ENCODE assay signal across 9 mouse cellular contexts in genomic region chr3:32188521-32188920, GRCm38 (mm10).
A peak's percentile ranks its signal among the peaks of the same experiment; 100 is the strongest.
DNase-seq lines count a peak whose midpoint lies in the region; TF ChIP-seq lines count a peak whose summit lies in the region.
"Had no signal": no experiment of that assay in that cellular context is flagged by ENCODE, and none has a peak within 500 bp of the region (broad histone marks: within the 10 kb centered on the region; RNA-seq: fewer than 3 reads in every experiment).

No protein-coding gene starts in this region.

- WGBS in olfactory bulb, adult 2 months = 36% methylated on average over 5 of the region's 5 CpGs

- H3K4me1 ChIP-seq in olfactory bulb, adult 2 months (ENCODE audit: control insufficient read depth, insufficient read depth, low read length) = no peaks in the 10 kb centered on the region

- no peak overlapping the region for H3K4me3 ChIP-seq in olfactory bulb, adult 2 months (ENCODE audit: insufficient read depth, low read depth, low read length)
- H3K4me3 ChIP-seq: neural tube, embryonic 13.5 days had no signal

- TF ChIP-seq CTCF in olfactory bulb, adult 2 months (IDR thresholded peaks at IDR 0.05; ENCODE audit: insufficient read depth, low read depth, low read length) = peak; percentile 43; the same call in 1 of the 2 replicates

- no peak overlapping the region for H3K27ac ChIP-seq in olfactory bulb, adult 2 months (ENCODE audit: insufficient read depth, low read depth, low read length)

- peak; percentile 32 for DNase-seq in ovary, postnatal 14 days (ENCODE audit: low spot score)
- DNase-seq in ovary, adult 18-20 months (ENCODE audit: low spot score) = no peak
- peak; percentile 44 to 60 for DNase-seq in adrenal gland, adult 18-20 months (ENCODE audit: low spot score in 2 of 2)
- peak; percentile 66 to 85 for DNase-seq in cerebellum, postnatal 25 days
- peak; percentile 29 to 39 for DNase-seq in gastrocnemius, postnatal 4 days (ENCODE audit: low spot score in 2 of 2)
- peak; percentile 13 for DNase-seq in left cerebral cortex, adult 8-10 months (ENCODE audit: low spot score in 2 of 2)
- no peak for DNase-seq in spleen, adult 12 weeks (ENCODE audit: low spot score)

- TF ChIP-seq POLR2A in olfactory bulb, adult 2 months (IDR thresholded peaks at IDR 0.05; ENCODE audit: insufficient read depth, low read depth, low read length) = no peak

Comparison
In these comparisons a context has a peak if more than half of its experiments do, and no peak if none do; other contexts are left out.
1. DNase-seq: peak in ovary, postnatal 14 days (single experiment), adrenal gland, adult 18-20 months (2 of 2), cerebellum, postnatal 25 days (2 of 2), gastrocnemius, postnatal 4 days (2 of 2) and left cerebral cortex, adult 8-10 months (2 of 2); none in ovary, adult 18-20 months (single experiment) and spleen, adult 12 weeks (single experiment).